Mouse (Mus musculus): Measurements from ENCODE around the gene Slc19a1.

Gene Slc19a1

DNA sequence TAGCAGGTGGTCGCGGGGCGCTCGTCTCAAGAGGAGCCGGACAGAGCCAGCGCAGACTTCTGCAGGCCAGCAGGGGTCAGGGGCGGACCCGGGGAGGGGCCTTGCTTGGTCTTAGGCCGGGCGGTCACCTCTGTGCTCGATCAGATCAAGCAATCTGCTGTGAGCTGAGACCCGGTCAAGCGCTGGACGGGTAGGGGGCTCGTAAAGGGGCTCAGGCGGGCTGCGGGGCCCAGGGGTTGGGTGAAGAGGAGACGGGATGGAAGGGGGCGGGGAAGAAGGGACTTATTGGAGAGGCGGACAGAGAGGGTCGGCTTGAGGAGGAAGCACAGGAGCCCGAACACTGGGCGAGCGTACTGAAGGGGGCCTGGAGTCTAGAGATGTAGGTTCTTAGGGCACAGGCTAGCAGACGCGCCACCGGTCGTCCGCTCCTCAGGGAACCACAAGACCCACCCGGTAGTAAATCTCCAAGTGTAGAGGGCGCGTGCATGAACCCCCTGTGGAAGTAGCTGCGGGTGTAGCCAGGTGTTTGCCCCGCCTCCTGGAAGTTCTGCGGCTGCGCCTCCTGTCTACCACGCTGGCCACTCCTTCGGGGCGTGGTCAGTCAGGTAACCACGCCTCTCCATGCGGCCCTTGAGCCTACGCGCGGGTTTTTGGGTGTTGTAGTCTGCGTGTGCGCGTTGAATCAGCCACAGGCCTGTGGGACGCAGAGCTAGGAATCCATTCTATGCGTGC lies 716 bp downstream of the Slc19a1 start:
- DNase-seq (ENCODE audit: low read depth, low spot score): peak; percentile 97

DNA sequence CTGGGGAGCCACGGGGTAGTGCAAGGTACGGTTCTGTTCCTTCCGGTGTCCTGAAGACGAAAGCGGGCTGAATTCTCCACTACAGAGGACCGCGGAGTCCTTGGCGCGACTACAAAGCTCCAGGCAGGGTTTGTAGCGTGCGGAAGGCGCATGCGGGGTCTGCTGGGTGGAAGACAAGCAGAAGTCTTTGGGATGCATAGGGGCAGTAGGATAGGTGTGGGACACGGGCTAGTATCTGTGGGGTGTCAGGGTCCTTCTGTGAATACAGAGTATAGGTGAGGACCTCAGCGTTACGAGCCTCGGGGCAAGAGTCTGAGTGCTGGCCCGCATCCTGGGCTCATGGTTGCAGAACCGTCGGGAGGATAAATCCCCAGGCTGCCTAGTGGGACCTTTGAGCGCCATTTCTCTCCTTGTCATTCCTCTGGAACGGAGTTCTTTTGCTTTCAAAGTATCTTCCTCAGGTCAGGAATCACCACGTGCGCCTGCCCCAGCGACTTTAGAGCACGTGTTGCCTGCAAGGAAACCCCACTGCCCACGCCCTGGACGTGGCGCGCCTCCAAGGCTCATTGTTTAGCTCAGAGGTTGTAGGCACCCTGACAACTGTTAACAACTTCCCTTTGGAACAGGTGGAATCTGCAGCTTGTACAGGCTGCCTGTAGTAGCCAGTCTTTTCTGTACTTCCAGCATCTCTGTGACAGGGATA lies 1.4 kb downstream of the Slc19a1 start:
- no peak for DNase-seq (ENCODE audit: low read depth, low spot score)

DNA sequence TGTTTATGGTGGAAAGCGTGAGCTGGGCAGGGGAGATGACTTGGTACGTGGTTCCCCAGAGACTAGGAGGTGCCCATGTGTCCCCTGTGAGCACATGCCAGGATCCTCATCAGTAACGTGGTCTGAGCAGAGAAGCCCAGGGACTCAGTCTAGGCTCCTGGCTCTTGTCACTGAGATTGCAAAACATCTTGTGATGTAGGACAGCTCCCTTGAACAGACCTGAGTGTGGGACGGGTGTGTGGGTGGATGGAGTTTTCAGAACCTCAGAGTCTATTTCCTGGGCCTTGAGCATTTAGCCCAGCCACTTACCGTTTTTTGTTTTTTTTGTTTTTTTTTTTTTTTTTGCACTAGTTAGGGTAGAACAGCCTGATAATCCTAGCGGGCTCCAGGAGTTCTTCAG lies 3.4 kb downstream of the Slc19a1 start:
- no peak for DNase-seq (ENCODE audit: low read depth, low spot score)

DNA sequence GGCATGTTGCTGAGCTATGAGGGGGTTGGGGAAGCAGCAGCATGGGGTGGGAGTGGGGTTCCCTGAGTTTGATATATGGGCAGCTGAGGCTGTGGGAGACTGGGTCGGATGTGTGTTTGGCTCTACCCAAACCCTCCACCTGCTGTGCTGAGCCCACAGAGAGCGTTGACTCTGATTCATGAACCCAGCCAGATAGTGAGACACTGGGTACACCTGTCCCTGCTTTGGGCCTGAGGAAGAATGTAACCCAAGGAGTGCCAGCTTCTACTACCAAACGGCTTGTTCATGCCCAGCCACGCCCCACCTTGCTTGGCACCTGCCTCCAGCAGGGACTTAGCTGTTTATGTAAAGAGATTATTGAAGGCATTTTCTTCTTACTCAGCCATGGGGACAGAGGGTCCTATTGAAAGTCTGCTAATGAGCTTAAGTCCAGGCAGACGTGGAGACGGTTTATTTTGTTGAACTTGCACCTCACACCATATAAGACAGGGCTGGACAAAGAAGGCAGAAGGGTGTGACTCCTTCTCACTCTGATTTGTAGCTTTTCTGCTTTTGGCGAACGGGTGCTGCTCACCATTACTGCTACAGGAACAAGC lies 6.6 kb downstream of the Slc19a1 start:
- DNase-seq (ENCODE audit: low read depth, low spot score): no peak

- DNase-seq (ENCODE audit: low read depth, low spot score): no peak
Observed at GRCm38 (mm10) chr10:77048196-77048595, 16.2 kb downstream of the Slc19a1 start.

GRCm38 (mm10) chr10:77048606-77049005 lies 16.6 kb downstream of the Slc19a1 start:
- no peak for DNase-seq (ENCODE audit: low read depth, low spot score)

DNA sequence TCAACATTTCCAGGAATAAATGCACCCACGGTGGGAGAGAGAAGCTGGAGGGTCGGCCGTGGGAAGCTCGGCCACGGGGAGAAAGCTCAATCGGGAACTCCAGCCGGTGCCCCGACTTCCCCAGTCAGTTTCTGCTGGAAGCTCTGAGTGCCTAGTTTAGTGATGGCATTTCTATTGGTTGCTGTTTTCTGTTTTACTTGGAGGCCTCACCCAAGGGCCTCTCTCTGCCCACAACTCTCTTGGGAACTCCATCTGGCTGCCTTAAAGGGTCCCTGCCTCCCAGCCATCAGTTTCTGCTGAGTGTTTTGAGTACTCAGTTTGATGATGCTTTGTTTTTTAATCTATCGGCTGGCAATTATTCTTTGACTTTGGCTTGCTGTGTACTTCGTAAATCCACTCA lies 24.7 kb downstream of the Slc19a1 start:
- no peak for DNase-seq (ENCODE audit: low read depth, low spot score)

GRCm38 (mm10) chr10:77061426-77061825 lies 29.4 kb downstream of the Slc19a1 start:
- DNase-seq (ENCODE audit: low read depth, low spot score): no peak

DNA sequence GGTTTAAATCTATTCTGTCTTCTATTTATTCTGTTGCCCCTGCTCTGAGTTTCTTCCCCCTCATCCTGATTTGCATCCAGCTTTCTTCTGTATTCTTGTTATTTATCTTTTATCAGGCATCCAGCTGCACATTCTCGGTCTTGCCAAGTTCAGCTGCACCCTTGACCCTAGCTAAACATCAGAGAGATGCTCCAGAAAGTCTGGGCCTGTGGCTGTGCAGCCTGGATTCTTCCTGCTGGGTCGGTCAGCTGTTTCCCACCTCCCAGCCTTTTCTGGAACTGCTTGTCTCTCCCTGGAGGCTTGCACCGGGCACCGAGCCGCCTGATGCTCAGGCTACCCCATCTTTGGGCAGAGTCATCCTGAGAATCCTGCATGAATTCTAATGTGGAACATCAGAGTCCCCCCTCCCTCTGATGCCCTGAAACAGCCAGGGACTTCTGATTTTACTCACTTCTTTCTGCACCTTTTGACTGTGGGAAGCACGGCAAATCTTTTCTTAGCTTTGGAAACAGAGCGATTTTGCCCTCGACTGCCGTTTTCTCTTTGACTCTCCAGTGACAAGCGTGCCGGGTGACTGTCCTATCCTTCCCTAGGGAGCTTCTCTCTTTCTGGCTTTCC lies 30.5 kb downstream of the Slc19a1 start:
- DNase-seq (ENCODE audit: low read depth, low spot score): no peak

DNA sequence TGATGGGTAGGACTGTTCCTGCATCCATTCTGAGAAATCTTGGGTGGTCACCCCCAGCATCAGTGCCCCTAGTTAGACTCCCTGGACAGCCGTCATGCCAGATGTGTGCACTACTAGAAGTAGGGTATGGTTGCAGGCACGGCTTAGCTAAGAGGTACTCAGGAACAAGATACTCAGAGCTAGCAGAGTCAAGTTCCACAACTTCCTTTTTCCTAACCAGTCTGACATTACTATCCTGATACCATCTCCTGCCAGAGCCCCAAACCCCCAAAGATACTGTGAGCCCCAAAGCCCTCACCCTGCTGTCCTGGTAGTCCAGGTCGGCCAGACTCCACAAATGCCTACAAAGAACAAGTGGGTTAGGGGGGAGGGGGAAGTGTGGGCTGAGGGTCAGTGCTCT lies 32.2 kb downstream of the Slc19a1 start:
- DNase-seq (ENCODE audit: low read depth, low spot score): no peak

GRCm38 (mm10) chr10:77064659-77065058 lies 32.6 kb downstream of the Slc19a1 start:
- DNase-seq (ENCODE audit: low read depth, low spot score): no peak

DNA sequence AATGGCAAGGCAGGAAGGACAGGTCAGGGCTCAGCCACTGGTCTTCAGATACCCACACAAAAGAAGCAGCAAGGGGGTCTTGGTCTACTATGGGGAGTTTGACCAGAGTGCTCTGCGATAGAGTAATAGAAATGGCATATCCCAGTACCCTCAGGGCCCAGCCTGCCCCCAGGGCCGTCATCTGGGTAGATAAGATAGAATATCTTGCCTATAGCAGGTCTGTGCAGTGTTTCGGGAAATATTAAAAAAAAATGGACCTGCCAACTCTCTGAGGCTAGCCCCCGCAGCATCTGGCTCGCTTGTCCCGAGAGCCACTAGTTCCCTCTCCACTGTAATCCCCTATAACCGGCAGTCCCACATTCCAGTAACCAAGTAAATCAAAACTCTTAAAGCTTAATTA lies 36.4 kb downstream of the Slc19a1 start:
- no peak for DNase-seq (ENCODE audit: low read depth, low spot score)

GRCm38 (mm10) chr10:77070072-77070471 lies 38.0 kb downstream of the Slc19a1 start:
- DNase-seq (ENCODE audit: low read depth, low spot score): no peak

GRCm38 (mm10) chr10:77074276-77074974 lies 42.4 kb downstream of the Slc19a1 start:
- no peak for DNase-seq (ENCODE audit: low read depth, low spot score)

GRCm38 (mm10) chr10:77078456-77078855 lies 46.4 kb downstream of the Slc19a1 start:
- no peak for DNase-seq (ENCODE audit: low read depth, low spot score)

- DNase-seq (ENCODE audit: low read depth, low spot score): no peak
Observed at GRCm38 (mm10) chr10:77078961-77079360, 46.9 kb downstream of the Slc19a1 start.

- peak; percentile 46 for DNase-seq (ENCODE audit: low read depth, low spot score)
Observed at GRCm38 (mm10) chr10:77082453-77082852, 50.4 kb downstream of the Slc19a1 start.

- DNase-seq (ENCODE audit: low read depth, low spot score): no peak
Observed at GRCm38 (mm10) chr10:77082921-77083320, 50.9 kb downstream of the Slc19a1 start.

- no peak for DNase-seq (ENCODE audit: low read depth, low spot score)
Observed at GRCm38 (mm10) chr10:77084568-77084967, 52.5 kb downstream of the Slc19a1 start.

DNA sequence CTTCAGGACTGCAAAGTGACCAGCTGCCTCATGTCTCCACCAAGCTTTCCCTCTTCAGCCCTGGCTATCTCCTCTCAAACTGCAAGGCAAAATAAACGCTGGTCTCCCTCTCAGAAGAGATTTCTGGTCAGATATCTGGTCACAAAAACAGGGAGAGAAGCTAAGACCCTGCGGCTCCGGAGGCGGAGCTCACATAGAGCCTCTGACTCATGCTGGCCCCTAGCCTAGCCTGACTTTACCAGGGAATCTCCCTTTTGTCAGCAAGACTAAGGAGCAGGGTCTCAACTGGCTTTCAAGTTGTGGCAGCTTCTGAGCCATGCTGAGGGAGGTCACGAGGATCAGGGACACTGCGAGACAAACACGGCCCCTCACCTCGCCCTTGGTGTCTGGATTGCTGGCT lies 57.3 kb downstream of the Slc19a1 start:
- DNase-seq (ENCODE audit: low read depth, low spot score): no peak

DNA sequence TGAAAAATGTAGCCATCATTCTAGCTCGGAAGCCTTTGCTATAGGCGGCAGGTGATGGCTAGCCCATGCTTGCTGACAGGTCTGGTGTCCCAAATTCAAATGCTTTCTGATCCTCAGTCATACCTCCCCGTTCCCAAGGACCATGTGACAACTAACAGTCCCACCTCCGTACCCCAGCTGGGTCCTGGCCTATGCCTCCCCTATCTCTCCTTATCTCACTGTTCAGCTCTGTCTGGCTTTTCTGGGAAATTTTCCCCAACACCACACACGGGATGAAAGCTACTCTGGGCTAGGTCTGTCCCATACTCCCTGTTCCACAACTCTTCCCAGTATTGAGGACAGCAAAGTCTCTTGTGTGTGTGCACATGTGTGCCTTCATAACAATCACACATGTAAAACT lies 58.0 kb downstream of the Slc19a1 start:
- DNase-seq (ENCODE audit: low read depth, low spot score): no peak
